Mouse (Mus musculus) neutrophil, adult 5-6 weeks (primary cell): Measurements from ENCODE around the gene Fes. TPM values are rescaled to one million over a fixed set of nuclear protein-coding genes. Genes with fewer than 3 reads are reported as not detected.
A peak's percentile ranks its signal among the peaks of the same experiment; 100 is the strongest.
"Not testable (repeated sequence)": the region's sequence is repeated elsewhere in the genome, so short reads cannot be mapped to it uniquely, and the experiment has no call there.

Experiments
- ATAC-seq: fragments of 151-379, 151-347 bp; 2 replicates; pipeline ENCODE4 v1.8.0; 2017; ENCODE audit warnings: mild to moderate bottlenecking, moderate TSS enrichment; ENCODE audit not compliant: insufficient number of reproducible peaks, poor library complexity, low FRiP score, severe bottlenecking; ENCODE audit errors: extremely low read depth
- total RNA-seq: library from RNA; stranded (forward); fragments of 200-1000 nt; gene quantifications from 2 replicates; pipeline ENCODE4 v1.2.3, GENCODE M21; 2017

Fes gene
- total RNA-seq, 1 experiment from 2014 or later, result 221 TPM

GRCm38 (mm10) chr7:80407712-80408111, 20.0 kb upstream of the Fes start:
- ATAC-seq, result no peak

- no peak for ATAC-seq
These were observed 18.4 kb upstream of the Fes start for GRCm38 (mm10) chr7:80406186-80406585.

- ATAC-seq, result no peak
These were observed 17.5 kb upstream of the Fes start, which contains the start of gene Furin for GRCm38 (mm10) chr7:80405188-80405695. Furin (minus strand) TSS chr7:80405436.

GRCm38 (mm10) chr7:80404101-80404894, 16.6 kb upstream of the Fes start:
- 0 out of 2 replicates have a peak, but pooled peaks have one; percentile 17 for ATAC-seq

- ATAC-seq, result no peak
These were observed 15.8 kb upstream of the Fes start for GRCm38 (mm10) chr7:80403551-80403950.

- peak; percentile 13; the same call in 1 of the 2 replicates for ATAC-seq
These were observed 15.0 kb upstream of the Fes start for GRCm38 (mm10) chr7:80402651-80403321.

GRCm38 (mm10) chr7:80401860-80402641, 14.3 kb upstream of the Fes start:
- no peak for ATAC-seq

GRCm38 (mm10) chr7:80401041-80401859, 13.5 kb upstream of the Fes start:
- ATAC-seq, result no peak

GRCm38 (mm10) chr7:80400571-80400970, 12.8 kb upstream of the Fes start:
- no peak for ATAC-seq

- ATAC-seq, result no peak
These were observed 12.4 kb upstream of the Fes start for GRCm38 (mm10) chr7:80400099-80400498.

- ATAC-seq, result no peak
These were observed 11.1 kb upstream of the Fes start for GRCm38 (mm10) chr7:80398654-80399444.

- no peak for ATAC-seq
These were observed 10.2 kb upstream of the Fes start for GRCm38 (mm10) chr7:80397986-80398385.

GRCm38 (mm10) chr7:80396427-80396826, 8.7 kb upstream of the Fes start:
- not testable (repeated sequence) for ATAC-seq

- ATAC-seq, result no peak
These were observed 6.9 kb upstream of the Fes start for GRCm38 (mm10) chr7:80394600-80394999.

GRCm38 (mm10) chr7:80392119-80392518, 4.4 kb upstream of the Fes start:
- ATAC-seq, result no peak

- no peak for ATAC-seq
These were observed 613 bp downstream of the Fes start for GRCm38 (mm10) chr7:80387033-80387632.

GRCm38 (mm10) chr7:80386235-80386930, 1.4 kb downstream of the Fes start:
- ATAC-seq, result peak; percentile 82
